Comparison of ENCODE assay signal across 8 mouse cellular contexts in genomic region chr7:45335056-45335455, GRCm38 (mm10). TPM values are rescaled to one million over a fixed set of nuclear protein-coding genes. Genes with fewer than 3 reads are reported as not detected.
DNase-seq lines count a peak whose midpoint lies in the region; ATAC-seq lines count a peak whose summit lies in the region.
"Had no signal": no experiment of that assay in that cellular context is flagged by ENCODE, and none has a peak within 500 bp of the region (broad histone marks: within the 10 kb centered on the region; RNA-seq: fewer than 3 reads in every experiment).

Hrc (plus strand) TSS chr7:45335290.

- no peaks in the 10 kb centered on the region for H3K9me3 ChIP-seq in embryonic facial prominence, embryonic 10.5 days
- no peaks in the 10 kb centered on the region for H3K9me3 ChIP-seq in forebrain, embryonic 11.5 days (ENCODE audit: control insufficient read depth, low read length)
- no peaks in the 10 kb centered on the region for H3K9me3 ChIP-seq in heart, embryonic 13.5 days
- H3K9me3 ChIP-seq in limb, embryonic 15.5 days = no peaks in the 10 kb centered on the region

- H3K9ac ChIP-seq in forebrain, embryonic 11.5 days (ENCODE audit: low read length) = no peak within 1 kb of the TSS
- peak within 1 kb of the TSS; percentile 82 for H3K9ac ChIP-seq in heart, embryonic 13.5 days
- H3K9ac ChIP-seq in limb, embryonic 15.5 days = no peak within 1 kb of the TSS

- H3K4me1 ChIP-seq in embryonic facial prominence, embryonic 10.5 days = peaks cover 65% of the 10 kb centered on the region
- H3K4me1 ChIP-seq in forebrain, embryonic 11.5 days (replicated peaks; ENCODE audit: control insufficient read depth, insufficient read depth, low read length) = peaks cover 14% of the 10 kb centered on the region
- peaks cover 82% of the 10 kb centered on the region for H3K4me1 ChIP-seq in heart, embryonic 13.5 days
- peaks cover 55% of the 10 kb centered on the region for H3K4me1 ChIP-seq in limb, embryonic 15.5 days

- DNase-seq in embryonic facial prominence, embryonic 10.5 days (ENCODE audit: low spot score) = no peak
- no peak for DNase-seq in forebrain, embryonic 11.5 days (ENCODE audit: low spot score)
- no peak for DNase-seq in ovary, postnatal 10 days (ENCODE audit: low spot score)
- no peak for DNase-seq in adrenal gland, adult 2 months
- no peak for DNase-seq in cerebellum, postnatal 4 days (ENCODE audit: low spot score in 2 of 2)
- DNase-seq: cerebellum, adult 9-10 months had no signal

- no peaks in the 10 kb centered on the region for H3K36me3 ChIP-seq in embryonic facial prominence, embryonic 10.5 days (replicated peaks)
- H3K36me3 ChIP-seq in forebrain, embryonic 11.5 days (ENCODE audit: control insufficient read depth, insufficient read depth, low read length) = no peaks in the 10 kb centered on the region
- H3K36me3 ChIP-seq in heart, embryonic 13.5 days = peaks cover 3% of the 10 kb centered on the region; the same call in 1 of the 2 replicates
- peaks cover 4% of the 10 kb centered on the region; the same call in 1 of the 2 replicates for H3K36me3 ChIP-seq in limb, embryonic 15.5 days

- no peak for ATAC-seq in forebrain, embryonic 11.5 days (replicated peaks; ENCODE audit: low FRiP score)
- 0 out of 2 replicates have a peak, but pooled peaks have one; percentile 6 for ATAC-seq in heart, embryonic 13.5 days (ENCODE audit: extremely low read depth, insufficient number of reproducible peaks, low FRiP score, low TSS enrichment)
- ATAC-seq in limb, embryonic 15.5 days (ENCODE audit: insufficient number of reproducible peaks, low FRiP score, low TSS enrichment, low read depth) = no peak

- WGBS in embryonic facial prominence, embryonic 10.5 days = 27% methylated on average over 5 of the region's 5 CpGs
- 32% methylated on average over 5 of the region's 5 CpGs for WGBS in forebrain, embryonic 11.5 days
- WGBS in heart, embryonic 13.5 days = 18% methylated on average over 5 of the region's 5 CpGs
- 31% methylated on average over 5 of the region's 5 CpGs for WGBS in limb, embryonic 15.5 days

- peaks cover 57% of the 10 kb centered on the region for H3K27me3 ChIP-seq in embryonic facial prominence, embryonic 10.5 days (replicated peaks; ENCODE audit: low read depth, poor library complexity, severe bottlenecking)
- 0 out of 2 replicates have a peak, but pooled peaks cover 6% of the 10 kb centered on the region for H3K27me3 ChIP-seq in forebrain, embryonic 11.5 days (ENCODE audit: control insufficient read depth, insufficient read depth, low read length)
- H3K27me3 ChIP-seq in heart, embryonic 13.5 days (replicated peaks) = peaks cover 12% of the 10 kb centered on the region
- H3K27me3 ChIP-seq in limb, embryonic 15.5 days = 0 out of 2 replicates have a peak, but pooled peaks cover 3% of the 10 kb centered on the region

- H3K27ac ChIP-seq in embryonic facial prominence, embryonic 10.5 days (replicated peaks) = peak within 1 kb of the TSS; percentile 16; the same call in 1 of the 2 replicates
- H3K27ac ChIP-seq in forebrain, embryonic 11.5 days (ENCODE audit: low read depth, low read length) = no peak within 1 kb of the TSS
- peak within 1 kb of the TSS; percentile 97 for H3K27ac ChIP-seq in heart, embryonic 13.5 days (replicated peaks)
- peak within 1 kb of the TSS; percentile 93 for H3K27ac ChIP-seq in limb, embryonic 15.5 days

- H3K4me2 ChIP-seq in forebrain, embryonic 11.5 days (ENCODE audit: low read depth, low read length, severe bottlenecking) = peak within 1 kb of the TSS; percentile 96; the same call in 1 of the 2 replicates
- H3K4me2 ChIP-seq in heart, embryonic 13.5 days = peak within 1 kb of the TSS; percentile 85
- H3K4me2 ChIP-seq in limb, embryonic 15.5 days = peak within 1 kb of the TSS; percentile 86

- H3K4me3 ChIP-seq in embryonic facial prominence, embryonic 10.5 days = peak within 1 kb of the TSS; percentile 73
- no peak within 1 kb of the TSS; the same call in 1 of the 2 replicates for H3K4me3 ChIP-seq in forebrain, embryonic 11.5 days (ENCODE audit: low read depth, low read length)
- H3K4me3 ChIP-seq in heart, embryonic 13.5 days = peak within 1 kb of the TSS; percentile 64
- H3K4me3 ChIP-seq in limb, embryonic 15.5 days = peak within 1 kb of the TSS; percentile 72; the same call in 1 of the 2 replicates

RNA-seq across cellular contexts. Expression of gene Hrc, which starts in this region (rescaled TPM):
- 0.31 and 0.64 TPM in 2 replicates for polyA plus RNA-seq in embryonic facial prominence, embryonic 10.5 days (2016; fragmentation: Nextera tagmentation; extraction: Ambion mirVana)
- not detected in 2 replicates for polyA plus RNA-seq in forebrain, embryonic 11.5 days (2014; fragmentation: Nextera tagmentation; extraction: Ambion mirVana)
- 24.2 and 27.7 TPM in 2 replicates for polyA plus RNA-seq in heart, embryonic 13.5 days (2015; fragmentation: Nextera tagmentation; extraction: Ambion mirVana)
- 6.5 and 15.1 TPM in 2 replicates for polyA plus RNA-seq in limb, embryonic 15.5 days (2015; fragmentation: Nextera tagmentation; extraction: Ambion mirVana)
- under 1 TPM in 1 of 2 experiments, not detected in 1; 0.23 TPM for total RNA-seq in adrenal gland, adult 2 months (2021)
- 0.18 TPM in 1 of 2 replicates, not detected in the other for polyA plus RNA-seq in adrenal gland, adult 2 months (2012; rRNA removed)
